Mouse (Mus musculus): ENCODE measurements around the gene 2010111I01Rik.

DNA sequence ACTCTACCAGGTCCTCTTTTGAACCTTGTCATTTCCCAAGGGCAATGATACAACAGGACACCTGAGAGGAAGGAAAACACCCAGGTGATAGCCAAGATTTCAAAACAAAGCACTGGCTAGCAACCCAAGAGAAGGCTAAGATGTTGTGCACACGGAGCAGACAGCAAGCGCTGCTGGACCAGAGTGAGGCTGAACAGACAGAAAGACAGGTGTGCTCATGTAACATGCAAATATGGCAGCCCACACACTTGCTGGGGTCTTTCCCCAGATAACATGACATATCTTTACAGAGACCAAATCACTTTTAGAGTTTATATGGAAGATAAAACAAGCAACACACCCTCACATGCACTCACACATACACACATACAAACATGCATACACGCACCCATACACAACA lies 379.8 kb downstream of the 2010111I01Rik start:
- TF ChIP-seq CTCF (IDR thresholded peaks at IDR 0.05) (no peak), POLR2A (IDR thresholded peaks at IDR 0.05; ENCODE audit: insufficient read depth, low read depth, low read length) (no peak)

Data from heart, adult 2 months (tissue).